Comparison of ENCODE assay signal across 11 mouse cellular contexts in genomic region chr6:88928026-88928425, GRCm38 (mm10). TPM values are rescaled to one million over a fixed set of nuclear protein-coding genes. Genes with fewer than 3 reads are reported as not detected.
DNase-seq lines count a peak whose midpoint lies in the region; ATAC-seq and TF ChIP-seq lines count a peak whose summit lies in the region.
"Had no signal": no experiment of that assay in that cellular context is flagged by ENCODE, and none has a peak within 500 bp of the region (broad histone marks: within the 10 kb centered on the region; RNA-seq: fewer than 3 reads in every experiment).

No protein-coding gene starts in this region.

- 0 out of 2 replicates have a peak, but pooled peaks have one; percentile 3 for ATAC-seq in liver, embryonic 13.5 days (ENCODE audit: low read depth)
- ATAC-seq in hindbrain, embryonic 12.5 days (ENCODE audit: low FRiP score): no peak
- ATAC-seq in midbrain, embryonic 16.5 days: no peak; the same call in 1 of the 2 replicates

- H3K27ac ChIP-seq in cerebellum, adult 2 months (ENCODE audit: insufficient read depth, low read length): no peak overlapping the region
- no peak overlapping the region for H3K27ac ChIP-seq in liver, embryonic 13.5 days
- peak overlapping the region; percentile 88 for H3K27ac ChIP-seq in hindbrain, embryonic 12.5 days
- peak overlapping the region; percentile 1; the same call in 1 of the 2 replicates for H3K27ac ChIP-seq in midbrain, embryonic 16.5 days (ENCODE audit: low read length)
- H3K27ac ChIP-seq: limb, embryonic 12.5 days had no signal

- no peaks in the 10 kb centered on the region for H3K9me3 ChIP-seq in liver, embryonic 13.5 days (replicated peaks)
- H3K9me3 ChIP-seq in hindbrain, embryonic 12.5 days (replicated peaks): no peaks in the 10 kb centered on the region
- H3K9me3 ChIP-seq in midbrain, embryonic 16.5 days (replicated peaks; ENCODE audit: control insufficient read depth, low read length, poor library complexity, severe bottlenecking): no peaks in the 10 kb centered on the region
- H3K9me3 ChIP-seq: limb, embryonic 12.5 days; neural tube, embryonic 12.5 days had no signal

- peak; percentile 67 to 78 for DNase-seq in cerebellum, adult 2 months
- no peak for DNase-seq in cerebellum, postnatal 4 days (ENCODE audit: low spot score in 2 of 2)
- no peak for DNase-seq in liver, embryonic 13.5 days
- DNase-seq in liver: no peak
- no peak for DNase-seq in c-Kit-positive CD71-positive TER-119-positive erythroid progenitor cells, embryonic 14.5 days (ENCODE audit: low spot score)
- no peak for DNase-seq in frontal cortex, postnatal 14 days (ENCODE audit: low spot score in 2 of 2)

- TF ChIP-seq POLR2A in cerebellum, adult 2 months (IDR thresholded peaks at IDR 0.05; ENCODE audit: borderline replicate concordance, insufficient read depth, low read length): no peak

- no peak overlapping the region for H3K4me3 ChIP-seq in cerebellum, adult 2 months (replicated peaks; ENCODE audit: insufficient read depth, low read depth, low read length)
- H3K4me3 ChIP-seq in liver, embryonic 13.5 days (replicated peaks): no peak overlapping the region
- no peak overlapping the region for H3K4me3 ChIP-seq in hindbrain, embryonic 12.5 days
- H3K4me3 ChIP-seq in midbrain, embryonic 16.5 days (ENCODE audit: low read depth, low read length): no peak overlapping the region
- H3K4me3 ChIP-seq: erythroblast, embryonic 14.5 days; limb, embryonic 12.5 days; neural tube, embryonic 12.5 days had no signal

- WGBS in cerebellum, adult 2 months: 8% methylated on average over 1 of the region's 1 CpGs
- 70% methylated on average over 1 of the region's 1 CpGs for WGBS in liver, embryonic 13.5 days (ENCODE audit: insufficient replicate concordance)
- 77% methylated on average over 1 of the region's 1 CpGs for WGBS in hindbrain, embryonic 12.5 days
- 90% methylated on average over 1 of the region's 1 CpGs for WGBS in midbrain, embryonic 16.5 days

- H3K9ac ChIP-seq in liver, embryonic 13.5 days: no peak overlapping the region
- no peak overlapping the region for H3K9ac ChIP-seq in hindbrain, embryonic 12.5 days
- 0 out of 2 replicates have a peak overlapping the region, but pooled peaks have one; percentile 10 for H3K9ac ChIP-seq in midbrain, embryonic 16.5 days (ENCODE audit: low read depth, low read length)
- H3K9ac ChIP-seq: limb, embryonic 12.5 days; neural tube, embryonic 12.5 days had no signal

- H3K27me3 ChIP-seq in cerebellum, adult 2 months (ENCODE audit: control insufficient read depth, insufficient read depth, low read length): no peaks in the 10 kb centered on the region
- peaks cover 3% of the 10 kb centered on the region; the same call in 1 of the 2 replicates for H3K27me3 ChIP-seq in liver, embryonic 13.5 days
- H3K27me3 ChIP-seq in hindbrain, embryonic 12.5 days: no peaks in the 10 kb centered on the region
- no peaks in the 10 kb centered on the region for H3K27me3 ChIP-seq in midbrain, embryonic 16.5 days (ENCODE audit: control insufficient read depth, insufficient read depth, low read depth, low read length)
- H3K27me3 ChIP-seq: limb, embryonic 12.5 days; neural tube, embryonic 12.5 days had no signal

- peaks cover 41% of the 10 kb centered on the region for H3K4me1 ChIP-seq in cerebellum, adult 2 months (ENCODE audit: control insufficient read depth, insufficient read depth, low read length)
- peaks cover 32% of the 10 kb centered on the region for H3K4me1 ChIP-seq in liver, embryonic 13.5 days (replicated peaks)
- peaks cover 74% of the 10 kb centered on the region for H3K4me1 ChIP-seq in hindbrain, embryonic 12.5 days
- H3K4me1 ChIP-seq in midbrain, embryonic 16.5 days (ENCODE audit: control insufficient read depth, insufficient read depth, low read length): peaks cover 44% of the 10 kb centered on the region

- H3K4me2 ChIP-seq in liver, embryonic 13.5 days: no peak overlapping the region
- no peak overlapping the region for H3K4me2 ChIP-seq in hindbrain, embryonic 12.5 days (replicated peaks)
- no peak overlapping the region for H3K4me2 ChIP-seq in midbrain, embryonic 16.5 days (ENCODE audit: low read length)
- H3K4me2 ChIP-seq: limb, embryonic 12.5 days; neural tube, embryonic 12.5 days had no signal

- H3K36me3 ChIP-seq in liver, embryonic 13.5 days: no peaks in the 10 kb centered on the region
- H3K36me3 ChIP-seq in hindbrain, embryonic 12.5 days: no peaks in the 10 kb centered on the region
- no peaks in the 10 kb centered on the region for H3K36me3 ChIP-seq in midbrain, embryonic 16.5 days (ENCODE audit: control insufficient read depth, insufficient read depth, low read length)
- H3K36me3 ChIP-seq: limb, embryonic 12.5 days; neural tube, embryonic 12.5 days had no signal

- no peak for TF ChIP-seq CTCF in cerebellum, adult 2 months (IDR thresholded peaks at IDR 0.05; ENCODE audit: borderline replicate concordance, insufficient read depth, low read depth, low read length)

RNA-seq across cellular contexts. Expression of gene Tpra1, which starts 26.0 kb away (rescaled TPM):
- 206 and 236 TPM in 2 replicates for polyA plus RNA-seq in cerebellum, adult 2 months (2012; rRNA removed)
- 42.8 and 46.0 TPM in 2 replicates for polyA plus RNA-seq in liver, embryonic 13.5 days (2015; fragmentation: Nextera tagmentation; extraction: Ambion mirVana)
- 67.3 and 76.0 TPM in 2 replicates for polyA plus RNA-seq in hindbrain, embryonic 12.5 days (2016; fragmentation: Nextera tagmentation; extraction: Ambion mirVana)
- polyA plus RNA-seq in midbrain, embryonic 16.5 days (2015; fragmentation: Nextera tagmentation; extraction: Ambion mirVana): 88.4 and 99.6 TPM in 2 replicates

RNA-seq across cellular contexts. Expression of gene Mcm2, which starts 29.4 kb away (rescaled TPM):
- 7.5 and 9.8 TPM in 2 replicates for polyA plus RNA-seq in cerebellum, adult 2 months (2012; rRNA removed)
- polyA plus RNA-seq in liver, embryonic 13.5 days (2015; fragmentation: Nextera tagmentation; extraction: Ambion mirVana): 186 and 202 TPM in 2 replicates
- polyA plus RNA-seq in hindbrain, embryonic 12.5 days (2016; fragmentation: Nextera tagmentation; extraction: Ambion mirVana): 119 and 130 TPM in 2 replicates
- 16.2 and 20.7 TPM in 2 replicates for polyA plus RNA-seq in midbrain, embryonic 16.5 days (2015; fragmentation: Nextera tagmentation; extraction: Ambion mirVana)

RNA-seq across cellular contexts. Expression of gene Podxl2, which starts 53.2 kb away (rescaled TPM):
- 538 and 541 TPM in 2 replicates for polyA plus RNA-seq in cerebellum, adult 2 months (2012; rRNA removed)
- 2.3 and 2.9 TPM in 2 replicates for polyA plus RNA-seq in liver, embryonic 13.5 days (2015; fragmentation: Nextera tagmentation; extraction: Ambion mirVana)
- polyA plus RNA-seq in hindbrain, embryonic 12.5 days (2016; fragmentation: Nextera tagmentation; extraction: Ambion mirVana): 386 and 391 TPM in 2 replicates
- 662 and 671 TPM in 2 replicates for polyA plus RNA-seq in midbrain, embryonic 16.5 days (2015; fragmentation: Nextera tagmentation; extraction: Ambion mirVana)

Comparison
In these comparisons a context has a peak if more than half of its experiments do, and no peak if none do; other contexts are left out.
1. DNase-seq: peak in cerebellum, adult 2 months (2 of 2); none in cerebellum, postnatal 4 days (0 of 2), liver, embryonic 13.5 days (single experiment), liver (single experiment), c-Kit-positive CD71-positive TER-119-positive erythroid progenitor cells, embryonic 14.5 days (single experiment) and frontal cortex, postnatal 14 days (0 of 2).
2. H3K27ac ChIP-seq: peak in hindbrain, embryonic 12.5 days (single experiment) and midbrain, embryonic 16.5 days (single experiment); none in cerebellum, adult 2 months (single experiment) and liver, embryonic 13.5 days (single experiment).
3. RNA of gene Podxl2, which starts 53.2 kb away (polyA plus RNA-seq): 662 to 671 TPM in midbrain, embryonic 16.5 days, 538 to 541 TPM in cerebellum, adult 2 months and 386 to 391 TPM in hindbrain, embryonic 12.5 days; 2.3 to 2.9 TPM in liver, embryonic 13.5 days; every median in the first group is over 10 times any median in the second.